Mouse (Mus musculus) brain, embryonic 14.5 days (tissue): ENCODE data around the gene Rabep2. TPM values are rescaled to one million over a fixed set of nuclear protein-coding genes. Genes with fewer than 3 reads are reported as not detected.

Experiments used
- DNase-seq: peaks from one replicate; pipeline ENCODE4 v3.0.0-alpha.2; 2011; ENCODE audit warnings: low read depth
- CTCF ChIP-seq: fragments of 200-500 bp; IDR thresholded peaks from 2 replicates; pipeline ENCODE4 v1.5.1; 2012; ENCODE audit warnings: inconsistent platforms, mild to moderate bottlenecking, moderate library complexity, borderline replicate concordance; ENCODE audit not compliant: insufficient read depth, insufficient read length; ENCODE audit errors: extremely low read depth
- POLR2A ChIP-seq: fragments of 200-500 bp; IDR thresholded peaks from 2 replicates; pipeline ENCODE4 v1.6.1; 2012; ENCODE audit warnings: mild to moderate bottlenecking, inconsistent platforms, borderline replicate concordance; ENCODE audit not compliant: poor library complexity, insufficient read depth, insufficient read length, severe bottlenecking; ENCODE audit errors: extremely low read depth
- polyA plus RNA-seq: library from polyadenylated mRNA; depleted of rRNA; stranded (reverse); fragments of >200 nt; gene quantifications from 2 replicates; pipeline ENCODE4 v1.2.3, GENCODE M21; 2012

Rabep2 gene
- polyA plus RNA-seq, 1 experiment: 22.1 TPM

GRCm38 (mm10) chr7:126456382-126457266 is 28.1 kb downstream of the Rabep2 start:
- TF ChIP-seq POLR2A: no peak
- TF ChIP-seq CTCF: no peak
- no peak for DNase-seq

- DNase-seq: no peak
- no peak for TF ChIP-seq POLR2A
- TF ChIP-seq CTCF: no peak
These were observed 29.7 kb downstream of the Rabep2 start for GRCm38 (mm10) chr7:126458225-126458624.

- no peak for TF ChIP-seq CTCF
- TF ChIP-seq POLR2A: no peak
- no peak for DNase-seq
These were observed 30.5 kb downstream of the Rabep2 start for GRCm38 (mm10) chr7:126458844-126459618.

- no peak for DNase-seq
- TF ChIP-seq POLR2A: no peak
- TF ChIP-seq CTCF: no peak
These were observed 32.3 kb downstream of the Rabep2 start for GRCm38 (mm10) chr7:126460623-126461399.

- TF ChIP-seq CTCF (no peak), POLR2A (no peak)
- DNase-seq: no peak
These were observed 33.1 kb downstream of the Rabep2 start for GRCm38 (mm10) chr7:126461626-126462025.

- TF ChIP-seq POLR2A (no peak), CTCF (no peak)
- no peak for DNase-seq
These were observed 34.4 kb downstream of the Rabep2 start, which contains the start of gene Atp2a1 for GRCm38 (mm10) chr7:126463004-126463403. Gene Atp2a1 (minus strand): TSS chr7:126463108.

- TF ChIP-seq POLR2A (no peak), CTCF (no peak)
- DNase-seq: no peak
These were observed 35.0 kb downstream of the Rabep2 start for GRCm38 (mm10) chr7:126463547-126463946.

- DNase-seq: no peak
- TF ChIP-seq POLR2A (no peak), CTCF (no peak)
These were observed 35.6 kb downstream of the Rabep2 start for GRCm38 (mm10) chr7:126464121-126464520.

- DNase-seq: no peak
- no peak for TF ChIP-seq CTCF
- TF ChIP-seq POLR2A: no peak
These were observed 36.3 kb downstream of the Rabep2 start for GRCm38 (mm10) chr7:126464836-126465235.

- DNase-seq: no peak
These were observed 36.9 kb downstream of the Rabep2 start for GRCm38 (mm10) chr7:126465246-126466030.

GRCm38 (mm10) chr7:126466116-126466515 is 37.6 kb downstream of the Rabep2 start:
- TF ChIP-seq CTCF (no peak), POLR2A (no peak)
- DNase-seq: no peak

More at GRCm38 (mm10) chr7:126465246-126466030, 36.9 kb downstream of the Rabep2 start:
- TF ChIP-seq CTCF (no peak), POLR2A (no peak)

GRCm38 (mm10) chr7:126466707-126467106 is 38.1 kb downstream of the Rabep2 start:
- TF ChIP-seq CTCF (no peak), POLR2A (no peak)
- DNase-seq: no peak
